Mouse (Mus musculus) adrenal gland (tissue): ENCODE measurements around the gene Lsm7.

Experiments
- intact Hi-C: fragments of 180-260 bp; cut with DNase I; formaldehyde crosslinking; loops from one replicate; pipeline ENCODE4 v1.15.1; 2025

The Lsm7 gene

DNA sequence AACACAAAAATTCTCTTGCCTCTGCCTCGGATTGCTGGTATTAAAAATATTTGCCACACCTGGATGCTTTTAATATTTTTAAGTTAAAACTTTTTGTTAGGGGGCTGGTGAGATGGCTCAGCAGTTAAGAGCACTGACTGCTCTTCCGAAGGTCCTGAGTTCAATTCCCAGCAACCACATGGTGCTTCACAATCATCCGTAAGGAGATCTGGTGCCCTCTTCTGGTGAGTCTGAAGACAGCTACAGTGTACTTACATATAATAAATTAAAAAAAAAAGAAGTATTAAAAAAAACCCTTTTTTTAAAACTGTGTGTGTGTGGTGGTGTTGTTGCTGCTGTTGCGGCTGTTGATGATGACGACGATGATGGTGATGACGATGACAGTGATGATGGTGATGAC lies 37.1 kb downstream of the Lsm7 start:
- intact Hi-C loops: loop anchor here (10.0 kb wide), 1 partner anchor 177 kb away; no protein-coding TSS in a partner anchor

DNA sequence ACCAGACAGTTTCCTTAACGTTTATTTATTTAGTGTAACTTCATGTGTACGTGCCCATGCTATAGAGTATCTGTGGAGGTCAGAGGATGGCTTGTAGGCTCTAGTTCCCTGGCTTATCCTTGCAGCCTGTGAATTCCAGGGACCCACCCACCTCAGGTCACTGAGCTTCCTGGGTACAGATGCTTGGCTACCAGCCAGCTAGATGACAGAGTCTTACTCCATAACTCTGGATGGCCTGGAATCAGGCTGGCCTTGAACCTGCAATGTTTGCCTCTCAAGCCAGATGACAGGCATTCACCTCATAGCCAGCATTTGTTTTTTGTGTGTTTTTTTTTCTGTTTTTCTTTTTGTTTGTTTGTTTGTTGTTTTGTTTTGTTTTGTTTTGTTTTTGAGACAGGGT lies 37.8 kb downstream of the Lsm7 start:
- intact Hi-C loops: loop anchor here (10.0 kb wide), 1 partner anchor 178 kb away; no protein-coding TSS in a partner anchor

DNA sequence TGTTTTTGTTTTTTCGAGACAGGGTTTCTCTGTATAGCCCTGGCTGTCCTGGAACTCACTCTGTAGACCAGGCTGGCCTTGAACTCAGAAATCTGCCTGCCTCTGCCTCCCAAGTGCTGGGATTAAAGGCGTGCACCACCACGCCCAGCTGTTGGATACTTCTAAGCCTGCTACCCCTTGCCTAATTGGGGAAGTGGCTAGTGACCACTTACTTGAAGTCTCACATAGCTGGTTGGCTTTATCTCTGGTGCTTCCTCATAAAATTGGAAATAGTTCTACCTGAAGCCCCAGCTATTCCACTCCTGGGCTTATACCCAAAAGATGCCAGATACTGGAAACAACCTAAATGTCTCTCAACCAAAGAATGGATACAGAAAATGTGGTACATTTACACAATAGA lies 38.7 kb downstream of the Lsm7 start:
- intact Hi-C loops: loop anchor here (10.0 kb wide), 1 partner anchor 178 kb away; no protein-coding TSS in a partner anchor

DNA sequence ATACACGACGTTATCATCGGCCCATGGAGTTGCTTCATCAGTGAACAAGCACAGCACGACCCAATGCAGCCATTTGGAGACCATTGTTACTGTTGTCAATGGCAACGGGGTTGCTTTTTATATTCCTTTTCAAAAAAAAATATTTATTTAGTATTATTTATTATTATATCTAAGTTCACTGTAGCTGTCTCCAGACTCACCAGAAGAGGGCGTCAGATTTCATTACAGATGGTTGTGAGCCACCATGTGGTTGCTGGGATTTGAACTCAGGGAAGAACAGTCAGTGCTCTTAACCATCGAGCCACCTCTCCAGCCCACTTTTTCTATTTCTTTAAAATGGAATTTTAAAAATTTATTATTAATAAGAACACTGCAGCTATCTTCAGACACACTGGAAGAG lies 40.2 kb downstream of the Lsm7 start:
- intact Hi-C loops: loop anchor here (10.0 kb wide), 1 partner anchor 180 kb away; no protein-coding TSS in a partner anchor

DNA sequence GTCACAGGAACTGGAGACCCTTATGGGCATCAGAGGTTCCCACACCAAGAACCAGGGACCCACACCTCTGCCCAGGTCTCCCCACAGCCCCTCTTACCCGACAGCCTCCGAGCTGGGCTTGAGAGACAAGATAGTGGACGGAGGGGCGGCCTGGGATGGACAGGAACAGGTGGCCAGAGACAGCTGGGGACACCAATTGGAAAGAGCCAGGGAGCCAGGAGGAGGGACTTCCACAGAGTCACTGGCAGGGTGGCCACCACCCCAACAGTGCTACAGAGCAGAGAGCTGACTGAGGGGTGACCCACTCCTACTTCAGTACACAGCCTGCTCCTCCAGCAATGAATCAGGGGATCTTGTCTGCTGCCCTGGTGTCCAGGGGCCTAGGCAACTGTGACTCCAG lies 41.6 kb downstream of the Lsm7 start, which contains the start of gene Jsrp1:
TSS of gene Jsrp1 (minus strand) at position 133 of the 400 bp plus-strand sequence.
- intact Hi-C loops: loop anchor here (10.0 kb wide), 1 partner anchor 181 kb away; no protein-coding TSS in a partner anchor

DNA sequence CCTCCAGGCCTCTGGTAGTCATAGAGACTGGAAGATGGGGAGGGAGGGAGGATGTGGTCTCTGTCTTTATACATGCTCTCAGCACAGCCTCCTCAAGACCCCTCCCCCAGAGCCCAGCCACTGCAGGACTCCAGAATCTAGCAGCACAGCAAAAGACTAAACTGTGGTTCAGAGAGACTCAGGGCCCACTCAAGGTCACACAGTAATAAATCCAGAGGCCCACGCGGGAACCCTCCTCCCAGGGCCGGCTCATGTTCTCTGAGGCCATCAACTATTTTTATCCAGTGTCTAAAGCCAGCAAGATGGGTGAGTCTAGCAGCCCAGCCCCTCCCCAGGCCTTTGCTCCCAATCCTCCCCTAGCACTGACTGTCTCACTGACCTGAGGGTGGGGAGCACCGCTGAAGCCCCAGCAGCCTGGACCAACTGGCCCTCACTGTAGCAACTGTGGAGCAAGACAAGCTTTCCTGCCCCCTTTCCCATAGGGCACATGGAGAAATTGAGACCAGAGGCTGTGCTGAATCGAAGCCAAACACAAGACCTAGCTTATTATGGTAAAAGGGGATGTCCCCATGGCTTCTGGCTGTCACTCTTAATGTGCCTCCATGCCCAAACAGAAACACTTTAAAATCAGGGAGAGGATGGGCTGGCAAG lies 42.5 kb downstream of the Lsm7 start:
- intact Hi-C loops: loop anchor here (10.0 kb wide), 1 partner anchor 182 kb away; no protein-coding TSS in a partner anchor

DNA sequence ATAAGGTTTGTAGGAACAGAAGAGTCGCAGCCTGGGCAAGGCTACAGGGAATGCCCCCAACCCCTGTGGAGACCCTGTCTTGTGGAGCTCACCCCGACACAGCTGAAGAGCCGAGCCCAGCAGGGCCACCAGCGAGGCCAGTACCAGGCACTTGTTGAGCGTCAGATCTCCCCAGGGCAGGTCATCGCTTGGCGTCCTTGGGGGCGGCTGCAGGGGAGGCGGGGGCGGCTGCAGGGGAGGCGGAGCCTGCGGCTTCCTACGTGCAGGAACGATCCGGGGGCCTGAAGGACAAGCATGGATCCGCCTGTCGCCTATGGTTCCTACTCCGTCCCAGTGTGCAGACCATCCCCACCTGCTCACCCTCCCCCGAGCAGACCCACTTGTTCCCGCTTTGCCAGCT lies 44.9 kb downstream of the Lsm7 start:
- intact Hi-C loops: loop anchor here (10.0 kb wide), 1 partner anchor 185 kb away; no protein-coding TSS in a partner anchor

DNA sequence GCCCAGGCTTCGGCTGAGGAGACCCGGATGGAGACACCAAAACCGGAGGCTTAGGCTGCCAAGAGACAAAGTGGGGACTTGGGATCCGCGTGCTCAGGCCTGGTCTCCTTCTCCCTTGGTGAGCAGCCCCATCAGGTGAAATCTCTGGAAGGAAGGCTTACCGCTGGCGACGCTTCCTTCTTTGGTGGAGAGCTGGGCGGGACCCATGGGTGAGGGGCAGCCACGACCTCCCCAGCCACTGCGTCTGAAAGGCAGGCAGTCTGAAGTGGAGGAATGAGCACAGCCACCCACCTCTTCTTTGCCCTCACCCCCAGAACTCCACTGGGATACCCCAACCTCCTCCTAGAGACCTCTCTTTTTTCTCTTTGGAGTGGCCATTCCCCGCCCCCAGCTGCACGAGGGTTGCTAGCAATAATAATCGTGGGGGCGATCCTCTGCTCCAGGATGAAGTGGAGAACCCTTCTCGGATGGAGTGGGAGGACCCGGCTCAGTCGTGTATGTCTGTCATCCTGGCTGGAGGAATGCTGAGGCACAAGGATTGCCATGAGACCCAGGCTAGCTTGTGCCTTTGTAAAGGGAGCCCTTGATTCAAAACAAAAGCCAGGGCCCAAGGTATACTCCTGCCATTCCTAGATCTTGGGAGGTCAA lies 45.9 kb downstream of the Lsm7 start:
- intact Hi-C loops: loop anchor here (5.0 kb wide), 1 partner anchor 62 kb away; no protein-coding TSS in a partner anchor

DNA sequence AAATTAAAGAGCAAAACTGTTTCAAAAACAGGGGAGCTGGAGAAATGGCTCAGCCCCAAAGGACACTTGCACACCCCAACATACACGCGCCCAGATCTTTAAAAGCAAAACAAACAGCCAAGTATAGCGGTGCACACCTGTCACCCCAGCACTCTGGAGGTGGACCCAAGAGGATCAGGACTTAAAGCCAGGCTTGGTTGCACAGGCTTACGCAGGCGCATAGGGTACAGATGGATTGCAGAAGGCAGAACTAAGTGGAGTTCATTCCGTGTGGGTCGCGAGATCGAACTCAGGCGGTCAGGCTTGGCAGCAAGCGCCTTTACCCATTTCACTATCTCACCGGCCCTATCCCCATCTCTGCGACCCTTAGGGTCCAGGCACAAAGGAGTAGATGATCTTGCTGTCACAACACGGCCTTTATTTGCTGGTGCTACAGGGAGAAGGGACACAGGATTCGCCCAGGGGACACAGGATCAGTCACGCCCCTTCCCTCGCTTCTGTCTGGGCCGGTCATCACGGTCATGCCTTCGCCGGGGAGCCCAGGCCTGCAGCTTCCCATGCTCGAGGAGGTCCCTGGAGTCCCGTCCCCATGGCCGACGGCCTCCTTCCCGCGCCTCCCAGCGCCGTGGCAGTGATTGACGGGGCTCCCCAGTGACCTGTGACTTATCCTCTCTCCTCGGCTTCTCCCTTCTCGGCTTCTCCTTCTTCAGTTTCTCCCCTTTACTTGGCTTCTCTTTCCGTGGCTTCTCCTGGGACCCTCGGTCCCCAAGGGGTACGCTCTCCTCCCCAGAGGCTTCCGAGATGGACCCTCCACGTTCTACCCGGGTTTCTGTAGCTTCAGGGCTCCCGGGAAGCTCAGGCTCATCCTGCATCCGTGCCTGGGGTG lies 46.7 kb downstream of the Lsm7 start:
- intact Hi-C loops: loop anchor here (5.0 kb wide), 1 partner anchor 61 kb away; no protein-coding TSS in a partner anchor

DNA sequence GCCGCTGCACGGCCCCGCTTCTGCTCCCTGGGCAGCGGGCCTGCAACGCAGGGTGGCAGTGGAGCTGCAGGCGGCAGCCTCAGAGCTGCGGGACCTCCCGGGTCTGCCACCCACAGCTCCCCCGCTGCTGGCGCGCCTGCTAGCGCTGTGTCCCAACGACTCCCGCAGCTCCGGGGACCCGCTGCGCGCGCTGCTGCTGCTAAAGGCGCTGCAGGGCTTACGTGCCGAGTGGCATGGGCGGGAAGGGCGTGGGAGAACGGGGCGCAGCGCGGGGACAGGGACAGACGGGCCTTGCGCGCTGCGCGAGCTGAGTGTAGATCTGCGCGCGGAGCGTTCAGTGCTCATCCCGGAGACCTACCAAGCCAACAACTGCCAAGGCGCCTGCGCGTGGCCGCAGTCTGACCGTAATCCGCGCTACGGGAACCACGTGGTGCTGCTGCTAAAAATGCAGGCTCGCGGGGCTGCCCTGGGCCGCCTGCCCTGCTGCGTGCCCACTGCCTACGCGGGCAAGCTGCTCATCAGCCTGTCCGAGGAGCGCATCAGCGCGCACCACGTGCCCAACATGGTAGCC lies 47.9 kb downstream of the Lsm7 start:
- intact Hi-C loops: loop anchor here (5.0 kb wide), 1 partner anchor 60 kb away; no protein-coding TSS in a partner anchor

DNA sequence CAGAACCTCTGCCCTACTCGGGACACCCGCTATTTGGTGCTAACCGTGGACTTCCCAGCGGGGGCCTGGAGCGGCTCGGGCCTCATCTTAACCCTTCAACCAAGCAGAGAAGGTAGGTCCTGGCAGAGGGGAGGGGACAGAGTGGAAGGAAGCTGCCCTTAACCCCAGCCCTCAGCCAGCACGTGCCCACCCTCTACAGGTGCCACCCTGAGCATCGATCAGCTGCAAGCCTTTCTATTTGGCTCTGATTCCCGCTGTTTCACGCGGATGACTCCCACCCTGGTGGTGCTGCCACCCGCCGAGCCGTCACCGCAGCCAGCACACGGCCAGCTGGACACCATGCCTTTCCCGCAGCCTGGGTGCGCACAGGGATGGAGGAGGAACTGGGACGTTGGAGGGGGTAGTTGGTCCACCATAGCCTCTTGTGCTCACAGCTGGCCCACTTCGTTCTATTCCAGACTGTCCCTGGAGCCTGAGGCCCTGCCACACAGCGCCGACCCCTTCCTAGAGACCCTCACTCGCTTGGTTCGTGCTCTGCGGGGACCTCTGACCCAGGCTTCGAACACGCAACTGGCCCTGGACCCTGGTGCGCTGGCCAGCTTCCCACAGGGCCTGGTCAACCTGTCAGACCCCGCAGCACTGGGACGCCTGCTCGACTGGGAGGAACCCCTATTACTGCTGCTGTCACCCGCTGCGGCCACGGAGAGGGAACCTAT lies 48.5 kb downstream of the Lsm7 start:
- intact Hi-C loops: loop anchor here (5.0 kb wide), 1 partner anchor 59 kb away; no protein-coding TSS in a partner anchor

DNA sequence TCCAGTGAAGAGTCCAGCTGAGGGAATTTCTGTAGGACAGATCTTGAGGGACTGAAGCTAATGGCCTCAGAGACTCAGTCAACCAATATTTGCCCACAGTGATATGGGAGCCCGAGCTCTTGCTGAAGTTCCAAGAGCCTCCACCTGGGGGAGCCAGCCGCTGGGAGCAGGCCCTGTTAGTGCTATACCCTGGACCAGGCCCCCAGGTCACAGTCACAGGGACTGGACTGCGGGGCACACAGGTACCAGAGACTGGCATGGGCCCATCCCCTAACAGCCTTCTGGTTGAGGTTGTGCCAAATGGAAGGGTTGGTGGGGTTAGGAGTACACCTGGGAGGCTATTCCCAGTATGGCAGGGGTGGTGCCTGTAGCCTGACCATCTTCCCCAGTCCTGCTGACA lies 49.1 kb downstream of the Lsm7 start:
- intact Hi-C loops: loop anchor here (5.0 kb wide), 1 partner anchor 59 kb away; no protein-coding TSS in a partner anchor

DNA sequence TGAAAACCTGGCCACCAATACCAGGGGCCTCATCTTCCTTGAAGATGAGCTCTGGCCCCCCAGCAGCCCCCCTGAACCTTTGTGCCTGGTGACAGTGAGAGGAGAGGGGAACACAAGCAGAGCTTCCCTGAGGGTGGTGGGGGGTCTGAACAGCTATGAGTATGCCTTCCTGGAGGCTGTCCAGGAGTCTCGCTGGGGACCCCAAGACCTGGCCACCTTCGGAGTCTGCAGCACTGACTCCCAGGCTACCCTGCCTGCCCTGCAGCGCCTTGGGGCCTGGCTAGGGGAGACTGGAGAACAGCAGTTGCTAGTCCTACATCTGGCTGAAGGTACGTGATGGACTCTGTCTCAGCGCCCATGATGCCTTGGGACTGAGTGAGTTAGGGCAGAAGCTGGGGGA lies 49.7 kb downstream of the Lsm7 start:
- intact Hi-C loops: loop anchor here (5.0 kb wide), 1 partner anchor 58 kb away; no protein-coding TSS in a partner anchor

DNA sequence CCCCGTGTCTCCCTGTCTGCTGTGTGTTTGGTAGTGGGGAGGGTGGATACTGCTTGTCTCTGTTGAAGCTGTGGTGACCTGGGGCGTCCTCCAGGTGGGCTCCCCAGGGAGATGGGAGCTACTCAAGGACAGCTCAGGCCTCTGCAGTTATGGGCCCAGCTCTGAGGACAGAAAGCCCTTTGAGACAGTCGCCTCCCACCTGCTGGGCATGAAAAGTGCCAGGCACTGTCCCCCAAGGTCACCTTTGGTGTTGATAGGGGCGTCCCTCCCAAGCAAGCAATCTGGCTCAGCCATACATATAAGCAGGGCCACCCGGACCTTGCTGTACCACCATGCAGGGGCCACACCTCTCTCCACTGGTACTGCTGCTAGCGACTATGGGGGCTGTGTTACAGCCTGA lies 50.1 kb downstream of the Lsm7 start, which contains the start of gene Amh:
TSS of gene Amh (plus strand) at position 328 of the 400 bp plus-strand sequence.
- intact Hi-C loops: loop anchor here (5.0 kb wide), 1 partner anchor 58 kb away; no protein-coding TSS in a partner anchor

DNA sequence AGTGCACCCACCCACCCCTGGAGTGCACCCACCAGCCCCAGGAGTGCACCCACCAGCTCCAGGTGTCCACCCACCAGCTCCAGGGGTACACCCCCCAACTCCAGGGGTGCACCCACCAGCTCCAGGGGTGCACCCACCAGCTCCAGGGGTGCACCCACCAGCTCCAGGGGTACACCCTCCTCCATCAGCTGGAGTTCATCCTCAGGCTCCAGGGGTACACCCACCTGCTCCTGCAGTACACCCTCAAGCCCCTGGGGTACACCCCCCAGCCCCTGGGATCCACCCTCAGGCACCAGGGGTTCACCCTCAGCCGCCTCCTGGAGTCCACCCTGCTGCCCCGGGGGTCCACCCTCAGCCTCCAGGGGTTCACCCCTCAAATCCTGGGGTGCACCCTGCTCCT lies 50.7 kb downstream of the Lsm7 start:
- intact Hi-C loops: no loop called here

DNA sequence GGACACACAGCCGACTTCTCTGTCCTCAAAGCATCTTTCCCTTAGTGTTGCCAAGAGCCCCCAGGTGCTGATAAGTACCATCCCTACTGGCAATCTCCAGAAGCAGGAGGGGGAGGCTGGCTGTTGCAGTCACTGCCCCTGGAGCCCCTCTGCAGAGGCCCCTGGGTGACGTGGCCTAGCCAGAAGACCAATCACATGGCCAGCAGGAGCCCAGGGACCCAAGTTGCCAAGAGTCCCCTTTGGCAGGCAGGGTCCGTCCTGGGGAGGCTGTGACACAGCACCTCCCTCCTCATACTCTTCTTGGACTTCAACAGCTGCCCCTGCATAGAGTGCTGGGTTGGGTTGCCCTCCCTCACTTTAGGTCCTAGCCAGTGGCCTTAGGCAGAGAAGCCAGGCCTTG lies 52.0 kb downstream of the Lsm7 start:
- intact Hi-C loops: no loop called here
